Mouse (Mus musculus) urinary bladder, postnatal 14 days (tissue): ENCODE results near the gene Shkbp1.

Experiments
- DNase-seq: peaks from one replicate; pipeline ENCODE4 v3.0.0; 2021; ENCODE audit warnings: low spot score

Gene Shkbp1

DNA sequence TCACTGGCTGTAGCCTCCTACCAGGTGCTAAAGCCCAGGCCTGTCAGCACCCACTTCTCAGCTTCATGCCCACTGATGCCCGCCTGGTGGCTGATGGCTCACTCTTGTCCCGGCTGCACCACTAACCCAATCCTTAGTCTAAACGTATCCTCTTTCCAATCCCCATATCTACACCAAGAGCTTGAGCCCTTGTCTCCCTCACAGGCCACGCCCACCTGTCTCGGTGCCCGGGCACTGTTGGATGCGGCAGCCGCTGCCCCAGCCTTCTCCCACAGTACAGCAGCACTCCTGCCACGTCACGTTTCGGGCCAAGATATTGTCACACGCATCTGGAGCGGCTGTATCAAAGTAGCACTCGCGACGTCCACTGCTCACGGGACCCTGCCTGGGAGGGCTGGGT is 45.5 kb downstream of the Shkbp1 start:
- DNase-seq = peak; percentile 74

DNA sequence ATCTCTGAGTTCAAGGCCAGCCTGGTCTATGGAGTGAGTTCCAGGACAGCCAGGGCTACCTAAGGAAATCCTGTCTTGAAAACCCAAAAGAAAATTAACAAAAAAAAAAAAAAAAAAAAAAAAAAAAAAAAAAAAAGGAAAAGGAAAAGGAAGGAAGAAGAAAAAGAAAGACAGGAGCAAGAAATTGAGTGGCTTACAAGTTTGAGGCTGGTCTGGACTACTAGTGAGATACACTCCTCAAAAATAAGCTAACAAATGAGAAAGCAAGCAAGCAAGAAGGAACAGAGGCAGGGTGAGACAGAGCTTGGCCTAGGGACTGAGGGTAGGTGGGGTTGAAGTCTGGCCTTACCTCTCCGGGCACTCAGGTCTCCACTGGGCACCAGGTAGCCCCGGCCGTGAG is 46.0 kb downstream of the Shkbp1 start:
- DNase-seq = no peak

DNA sequence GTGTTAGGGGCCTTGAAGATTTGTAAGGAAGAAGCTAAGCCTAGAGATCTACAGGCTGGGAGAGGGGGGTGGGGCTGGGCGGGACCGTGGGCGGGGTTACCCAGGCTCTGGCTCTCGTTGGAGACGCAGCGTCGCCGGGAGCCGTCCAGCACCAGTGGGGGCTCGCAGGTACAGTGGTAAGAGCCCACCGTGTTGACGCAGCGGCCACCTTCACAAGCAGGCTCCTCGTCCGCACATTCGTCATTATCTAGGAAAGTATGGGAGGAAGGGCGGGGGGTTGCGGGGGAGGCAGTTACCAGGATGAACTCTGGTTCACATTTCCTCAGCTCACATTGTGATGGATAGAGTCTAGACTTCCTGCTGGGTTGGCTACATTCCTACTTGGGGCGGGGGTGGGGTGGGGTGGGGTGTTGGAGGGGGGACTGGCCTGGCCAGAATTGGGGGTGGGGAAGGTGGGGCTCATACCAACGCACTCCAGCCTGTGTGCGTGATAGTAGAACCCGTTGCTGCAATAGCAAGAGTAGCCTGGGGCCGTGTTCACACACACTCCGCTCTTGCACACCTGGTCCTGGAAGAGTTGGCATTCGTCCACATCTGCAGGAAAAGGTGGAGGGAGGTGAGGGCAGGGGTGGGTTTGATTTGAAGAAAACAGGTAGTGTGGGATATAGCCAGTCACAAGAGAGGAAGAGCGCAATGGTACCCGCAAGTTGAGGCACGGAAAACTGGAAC is 46.8 kb downstream of the Shkbp1 start:
- DNase-seq = peak; percentile 66

DNA sequence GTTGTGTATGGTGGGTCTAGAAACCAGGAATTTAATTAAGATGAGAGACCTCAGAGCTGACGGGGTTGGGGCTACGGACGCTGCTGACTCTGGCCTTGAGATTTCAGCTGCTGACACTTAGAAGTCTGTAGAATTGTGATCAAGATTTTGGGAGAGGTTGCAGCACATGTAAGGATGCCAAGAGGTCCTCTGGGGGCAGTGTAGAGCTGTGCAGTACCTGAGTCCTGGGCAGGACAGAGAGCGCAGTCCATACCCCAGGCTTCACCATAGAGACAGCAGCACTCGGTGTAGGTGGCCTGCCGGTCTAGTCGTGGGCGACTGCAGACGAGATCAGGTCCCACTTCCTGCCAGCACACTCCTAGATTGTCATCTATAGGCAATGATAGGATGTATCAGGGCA is 48.3 kb downstream of the Shkbp1 start:
- no peak for DNase-seq

DNA sequence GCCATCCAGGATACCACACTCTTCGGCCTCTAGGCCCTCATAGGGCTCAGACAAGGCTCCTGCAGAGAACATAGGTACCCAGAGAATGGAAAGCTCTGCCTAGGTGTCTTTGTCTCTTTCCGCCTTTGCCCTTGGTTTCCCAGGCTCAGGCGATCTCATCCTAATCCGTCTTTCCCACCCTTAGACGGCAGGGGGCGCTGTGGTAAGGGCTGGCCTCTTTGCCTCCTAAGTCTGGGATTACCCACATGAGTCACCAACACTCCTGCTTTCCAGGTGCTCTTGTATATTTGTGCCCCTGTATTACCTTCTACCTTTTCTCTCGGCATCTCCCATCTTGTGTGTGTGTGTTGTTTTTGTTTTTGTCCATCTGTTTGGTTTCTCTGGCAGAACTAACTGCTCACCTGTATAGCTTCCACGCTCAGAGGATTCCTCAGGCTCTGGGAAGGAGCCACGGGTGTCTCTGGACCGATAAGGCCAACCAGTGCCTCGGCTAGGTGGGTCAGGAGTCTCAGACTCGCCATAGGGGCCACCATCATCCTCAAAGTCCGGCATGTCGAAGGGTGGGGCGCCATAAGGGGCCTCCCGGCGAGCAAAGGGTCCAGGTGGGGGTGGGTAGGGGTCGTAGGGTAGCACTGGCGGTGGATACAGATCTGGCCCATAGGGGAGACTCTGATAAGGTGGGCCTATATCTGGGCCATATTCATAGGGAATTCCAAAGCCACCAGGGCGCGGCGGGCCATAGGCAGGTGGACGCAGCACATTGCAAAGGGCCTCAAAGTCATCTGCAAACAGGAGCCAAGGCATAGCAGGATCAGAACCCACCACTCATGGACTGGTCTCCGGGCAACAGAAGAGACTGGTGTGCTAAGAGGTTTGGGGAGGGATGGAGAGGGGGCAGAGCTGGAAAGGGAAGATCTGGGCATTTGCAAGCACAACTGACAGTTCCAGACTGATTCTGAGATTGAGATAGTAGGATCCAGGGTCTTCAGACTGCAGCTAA is 49.4 kb downstream of the Shkbp1 start:
- DNase-seq = peak; percentile 62

DNA sequence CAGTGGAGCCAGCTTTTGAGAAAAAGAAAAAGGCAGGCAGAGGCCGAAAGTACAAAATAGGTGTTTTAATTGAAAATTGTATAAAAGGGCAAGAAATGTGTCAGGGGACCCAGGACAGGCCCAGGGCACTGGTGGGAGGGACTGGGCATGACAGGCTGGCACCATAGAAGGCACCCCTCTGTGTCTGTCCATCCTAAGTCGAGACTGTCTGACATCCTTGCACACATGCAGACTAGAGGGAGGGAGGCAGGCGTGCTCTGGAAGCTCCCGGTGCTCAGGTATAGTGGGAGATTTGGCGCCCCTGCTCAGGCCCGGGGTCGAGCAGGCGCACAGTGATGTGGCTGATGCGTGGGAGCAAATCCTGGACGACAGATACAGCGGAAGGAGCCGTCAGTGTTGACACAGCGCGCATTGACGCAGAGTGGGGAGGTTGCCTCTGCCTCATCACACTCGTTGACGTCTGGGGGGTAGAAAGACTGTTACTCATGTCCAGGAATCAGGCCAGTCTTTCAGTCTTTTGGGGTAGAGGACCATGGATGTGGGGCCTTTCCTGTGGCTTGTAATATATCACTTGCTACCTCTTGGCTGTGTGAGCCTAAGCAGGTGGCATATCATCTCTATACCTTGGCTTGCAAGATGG is 50.6 kb downstream of the Shkbp1 start:
- no peak for DNase-seq

DNA sequence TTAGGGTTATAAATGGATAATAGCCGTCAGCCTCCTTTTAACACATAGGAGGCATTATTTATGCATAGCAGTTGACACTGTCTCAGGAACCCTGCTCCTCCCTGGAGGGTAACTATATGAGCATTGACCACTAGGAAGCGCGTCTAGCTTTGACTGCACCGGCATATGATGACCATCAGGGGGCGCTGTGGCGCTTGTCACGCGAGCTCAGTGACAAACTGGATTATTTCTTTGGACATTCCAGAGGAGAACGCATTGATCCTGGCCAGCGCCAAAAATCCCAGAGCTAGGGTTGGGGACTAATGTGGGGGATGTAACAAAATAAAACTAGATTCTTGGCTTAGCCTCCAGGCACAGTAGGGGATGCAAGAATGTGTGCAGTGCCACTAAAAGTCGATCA is 53.6 kb downstream of the Shkbp1 start:
- DNase-seq = peak; percentile 79

DNA sequence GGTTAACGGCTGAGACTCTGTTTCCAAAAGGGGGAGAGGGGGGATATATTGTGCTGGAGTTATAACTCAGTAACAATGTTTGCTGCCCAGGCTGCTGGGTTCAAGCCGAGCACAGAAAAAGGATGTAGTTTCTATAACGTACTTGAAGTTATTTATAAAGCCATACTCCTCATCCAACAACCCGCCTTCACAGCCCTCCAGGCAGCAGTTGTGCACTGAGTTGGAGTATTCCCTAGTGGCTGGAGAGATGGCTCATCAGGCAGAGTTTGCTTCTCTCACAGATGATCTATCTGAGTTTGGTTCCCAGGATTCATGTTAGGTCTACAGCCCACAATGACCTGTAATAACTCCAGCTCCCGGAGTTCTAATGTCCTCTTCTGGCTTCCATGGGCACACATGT is 55.0 kb downstream of the Shkbp1 start:
- DNase-seq = no peak

DNA sequence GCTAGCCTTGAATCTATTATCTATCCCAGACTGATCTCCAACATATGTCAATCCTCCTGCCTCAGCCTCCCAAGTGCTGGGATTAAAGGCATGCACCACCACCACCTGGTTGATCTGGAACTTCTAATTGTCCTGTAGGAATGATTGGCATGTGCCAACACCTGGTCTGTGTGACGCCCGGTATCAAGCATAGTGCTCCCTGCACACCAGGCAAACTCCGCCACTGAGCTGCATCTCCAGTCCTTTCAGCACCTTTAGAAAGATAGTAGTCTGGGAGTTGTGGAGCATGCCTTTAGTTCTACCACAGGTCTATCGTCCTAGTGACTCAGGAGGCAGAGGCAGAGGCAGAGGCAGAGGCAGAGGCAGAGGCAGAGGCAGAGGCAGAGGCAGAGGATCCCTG is 55.5 kb downstream of the Shkbp1 start:
- DNase-seq = no peak

DNA sequence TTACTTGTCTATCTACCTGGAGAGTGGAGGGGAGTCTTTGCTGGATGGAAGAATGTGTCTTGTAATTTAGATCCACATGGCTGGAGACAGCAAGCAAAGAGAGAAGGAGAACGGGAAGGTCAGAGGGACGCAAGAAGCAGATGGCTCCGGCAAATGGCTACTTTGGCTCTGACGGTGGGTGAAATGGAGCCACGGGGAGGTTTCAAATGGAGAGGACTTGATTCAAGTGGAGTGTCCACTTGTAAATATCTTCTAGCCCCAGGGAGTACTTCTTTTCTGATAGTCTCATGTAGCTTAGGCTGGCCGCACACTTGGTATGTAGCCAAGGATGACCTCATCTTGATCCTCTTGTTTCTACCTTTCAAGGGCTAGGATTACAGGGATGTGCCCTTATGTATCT is 57.0 kb downstream of the Shkbp1 start:
- DNase-seq = no peak

DNA sequence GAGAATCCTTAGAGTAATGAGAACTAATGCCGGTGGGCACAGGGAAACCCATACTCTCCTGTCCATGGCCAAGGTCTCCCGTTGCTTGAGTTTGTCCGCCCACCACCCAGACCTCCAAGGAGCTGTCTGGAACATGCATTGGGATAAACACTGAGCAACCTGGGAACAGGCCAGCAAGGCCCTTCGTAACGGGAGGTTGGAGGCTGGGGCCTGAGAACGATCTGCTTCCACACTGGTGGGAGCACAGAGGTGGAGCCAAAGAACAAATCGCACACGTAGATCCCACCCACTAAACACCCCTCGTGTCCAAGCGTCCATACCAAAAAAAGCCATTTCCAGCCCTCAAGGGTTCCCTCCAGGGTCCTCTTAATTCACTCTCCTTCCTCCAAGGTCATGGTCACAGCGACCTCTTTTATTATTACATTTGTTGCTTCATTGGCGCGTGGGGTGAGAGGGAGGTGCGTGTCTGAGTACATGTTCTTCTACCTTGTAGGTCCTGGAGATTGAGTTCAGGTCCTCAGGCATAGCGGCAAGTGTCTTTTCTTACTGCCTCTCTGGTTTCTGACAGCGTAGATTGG is 57.7 kb downstream of the Shkbp1 start:
- DNase-seq = no peak

DNA sequence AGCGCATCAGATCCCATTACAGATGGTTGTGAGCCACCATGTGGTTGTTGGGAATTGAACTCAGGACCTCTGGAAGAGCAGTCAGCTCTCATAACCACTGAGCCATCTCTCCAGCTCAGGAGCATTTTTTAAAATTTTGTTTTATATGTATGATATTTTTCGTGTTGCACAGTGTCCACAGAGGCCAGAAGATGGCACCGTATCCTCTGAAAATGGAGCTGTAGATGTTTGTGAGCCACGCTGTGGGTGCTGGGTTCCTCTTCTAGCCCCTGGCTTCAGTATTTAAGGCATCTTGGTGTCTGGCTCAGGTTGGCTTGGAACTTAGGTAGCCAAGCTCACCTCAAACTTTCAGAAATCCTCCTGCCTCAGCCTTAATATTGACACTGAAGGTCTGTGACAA is 59.3 kb downstream of the Shkbp1 start:
- DNase-seq = no peak

DNA sequence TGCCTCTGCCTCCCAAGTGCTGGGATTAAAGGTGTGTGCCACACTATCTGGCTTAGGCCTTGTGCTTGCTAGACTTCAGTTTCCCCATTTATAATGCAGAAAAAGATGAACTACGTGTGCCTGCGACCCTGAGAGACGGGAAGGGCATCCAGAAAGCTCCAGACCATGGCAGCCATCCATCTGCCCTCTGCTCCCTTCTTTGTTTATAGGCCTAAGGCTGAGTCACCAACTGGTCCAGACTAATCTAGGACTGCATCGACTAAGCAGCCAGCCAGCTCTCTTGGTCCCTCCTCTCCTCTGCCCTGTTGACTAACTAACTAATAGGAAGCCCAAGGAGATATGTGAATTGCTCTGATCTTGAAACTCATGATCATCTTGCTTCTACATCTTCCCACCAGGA is 59.9 kb downstream of the Shkbp1 start:
- DNase-seq = peak; percentile 56
